Mouse (Mus musculus) MN1 (cell line): ENCODE measurements around the gene Lrrc66.
"Not testable (repeated sequence)": the region's sequence is repeated elsewhere in the genome, so short reads cannot be mapped to it uniquely, and the experiment has no call there.

Experiments
- DNase-seq: peaks from one replicate; pipeline ENCODE4 v3.0.0-alpha.2; 2016; ENCODE audit warnings: low spot score

The Lrrc66 gene

GRCm38 (mm10) chr5:73613296-73613695 lies 19.0 kb downstream of the Lrrc66 start:
- DNase-seq, result no peak

GRCm38 (mm10) chr5:73611071-73611470 lies 21.3 kb downstream of the Lrrc66 start:
- no peak for DNase-seq

DNA sequence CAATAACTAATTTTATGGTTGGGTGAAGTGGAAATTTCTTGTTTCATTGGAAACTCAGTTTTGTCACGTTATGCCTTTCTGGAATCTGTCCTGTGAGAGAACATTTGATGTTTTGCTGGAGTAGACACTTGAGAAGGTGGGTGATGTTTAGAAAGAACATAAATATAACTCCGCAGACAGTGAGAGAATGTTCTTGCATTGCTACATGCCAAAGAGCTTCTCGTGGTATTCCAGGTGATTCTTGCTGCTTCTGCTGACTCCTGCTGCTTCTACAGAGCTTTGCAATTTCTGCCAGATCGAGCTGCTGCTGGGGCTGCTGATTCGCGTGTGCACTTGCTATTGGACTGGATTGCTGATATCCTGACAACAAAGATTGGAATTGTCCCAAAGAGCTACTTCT lies 27.4 kb downstream of the Lrrc66 start:
- no peak for DNase-seq

DNA sequence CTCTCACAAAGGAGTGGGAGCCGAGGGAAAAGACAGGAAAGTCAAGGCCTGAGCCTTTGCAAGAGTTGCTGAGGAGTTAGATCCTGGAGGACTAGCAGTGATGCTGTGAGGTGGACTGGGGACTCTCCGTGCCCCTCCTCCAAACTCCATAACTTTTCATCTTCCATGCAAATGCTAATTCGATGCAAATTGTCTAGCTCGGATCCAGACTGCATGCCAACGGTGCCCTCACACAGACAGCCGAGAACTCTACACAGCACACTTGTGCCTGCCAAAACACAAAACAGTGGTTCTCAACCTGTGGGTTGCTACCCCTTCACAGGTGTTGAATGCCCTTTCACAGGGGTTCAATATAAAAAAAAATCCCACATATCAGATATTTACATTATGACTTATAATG lies 27.8 kb downstream of the Lrrc66 start:
- no peak for DNase-seq

- no peak for DNase-seq
Measured at GRCm38 (mm10) chr5:73602865-73603264, 29.5 kb downstream of the Lrrc66 start.

DNA sequence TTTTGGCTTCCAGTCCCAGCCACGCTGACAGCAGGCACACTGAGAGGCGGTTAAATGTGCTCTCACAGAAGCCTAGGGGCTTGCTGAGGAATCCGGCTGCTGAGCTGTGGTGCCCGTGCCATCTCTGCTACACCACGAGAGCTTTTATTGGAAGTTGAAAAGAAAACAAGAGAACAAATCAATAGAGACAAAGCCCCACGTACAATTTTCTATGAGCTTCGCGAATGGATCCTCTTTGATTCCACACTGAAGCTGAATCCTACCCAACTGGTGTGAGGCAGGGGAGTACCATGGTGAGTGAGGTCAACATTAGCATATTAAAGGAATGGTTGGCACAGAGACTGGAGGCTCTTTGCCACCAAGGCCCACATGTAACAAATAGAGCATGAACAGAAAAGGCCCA lies 31.0 kb downstream of the Lrrc66 start:
- no peak for DNase-seq

- DNase-seq, result no peak
Measured at GRCm38 (mm10) chr5:73599991-73600390, 32.3 kb downstream of the Lrrc66 start.

- no peak for DNase-seq
Measured at GRCm38 (mm10) chr5:73598943-73599695, 33.2 kb downstream of the Lrrc66 start.

DNA sequence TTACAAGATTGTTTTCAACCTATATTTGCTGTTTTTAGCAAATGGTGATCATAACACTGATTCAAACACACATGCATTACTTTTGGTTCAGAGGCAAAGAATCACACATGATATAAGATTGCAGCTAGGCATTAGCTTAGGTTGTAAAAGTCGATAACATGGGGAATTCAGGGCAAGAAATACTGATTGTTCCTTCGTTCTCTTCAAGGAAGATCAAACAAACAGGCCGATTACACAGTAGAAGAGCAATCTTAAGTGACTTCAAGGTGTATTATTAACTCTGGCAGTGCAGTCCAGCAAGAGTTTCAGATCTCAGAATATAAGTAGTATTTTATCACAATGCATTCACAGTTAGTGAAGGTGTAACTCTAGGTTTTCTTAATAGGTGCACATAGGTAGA lies 45.2 kb downstream of the Lrrc66 start:
- no peak for DNase-seq

GRCm38 (mm10) chr5:73586597-73586996 lies 45.7 kb downstream of the Lrrc66 start:
- no peak for DNase-seq

GRCm38 (mm10) chr5:73585212-73586115 lies 46.9 kb downstream of the Lrrc66 start:
- DNase-seq, result no peak

GRCm38 (mm10) chr5:73584011-73584410 lies 48.3 kb downstream of the Lrrc66 start:
- DNase-seq, result not testable (repeated sequence)

DNA sequence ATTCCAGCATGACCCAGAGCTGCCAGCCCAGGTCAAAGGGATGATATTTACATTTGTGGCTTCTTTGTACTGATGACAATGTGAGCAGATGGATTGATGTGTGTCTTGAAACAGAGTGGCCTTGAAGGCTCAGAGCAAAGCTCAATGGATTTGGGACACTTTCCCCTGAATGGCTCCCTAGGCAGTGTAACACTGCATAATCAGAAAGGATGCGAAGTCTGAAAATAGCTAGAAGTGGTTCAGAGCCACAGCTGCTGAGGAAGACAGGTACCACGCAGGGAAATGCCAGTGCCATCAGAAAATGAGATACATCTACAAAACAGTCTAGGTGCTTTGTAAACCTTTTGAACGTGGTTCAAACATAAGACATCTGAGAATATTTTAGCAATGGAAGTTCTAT lies 54.2 kb downstream of the Lrrc66 start:
- DNase-seq, result no peak

DNA sequence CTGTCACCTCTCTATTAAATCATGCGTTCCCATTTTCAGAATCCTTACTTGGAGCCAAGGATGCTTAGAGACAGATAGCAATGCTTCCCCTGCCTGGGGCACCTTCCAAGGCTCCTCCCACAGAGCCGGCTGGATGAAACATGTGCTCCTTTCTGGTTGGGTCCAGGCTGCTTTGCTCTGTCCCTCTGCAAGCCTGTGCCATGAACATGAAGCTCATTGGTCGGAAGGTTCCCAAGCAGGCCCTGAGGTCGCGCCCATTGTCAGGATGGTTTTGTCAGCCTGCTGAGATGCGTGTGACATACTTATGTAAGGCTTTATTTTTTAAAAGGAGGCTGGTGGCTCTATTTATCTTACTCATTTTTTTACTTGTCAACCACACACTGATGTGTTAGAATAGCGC lies 55.6 kb downstream of the Lrrc66 start:
- no peak for DNase-seq

- no peak for DNase-seq
Measured at GRCm38 (mm10) chr5:73574616-73575015, 57.7 kb downstream of the Lrrc66 start.

GRCm38 (mm10) chr5:73573789-73574188 lies 58.5 kb downstream of the Lrrc66 start:
- peak; percentile 7 for DNase-seq

DNA sequence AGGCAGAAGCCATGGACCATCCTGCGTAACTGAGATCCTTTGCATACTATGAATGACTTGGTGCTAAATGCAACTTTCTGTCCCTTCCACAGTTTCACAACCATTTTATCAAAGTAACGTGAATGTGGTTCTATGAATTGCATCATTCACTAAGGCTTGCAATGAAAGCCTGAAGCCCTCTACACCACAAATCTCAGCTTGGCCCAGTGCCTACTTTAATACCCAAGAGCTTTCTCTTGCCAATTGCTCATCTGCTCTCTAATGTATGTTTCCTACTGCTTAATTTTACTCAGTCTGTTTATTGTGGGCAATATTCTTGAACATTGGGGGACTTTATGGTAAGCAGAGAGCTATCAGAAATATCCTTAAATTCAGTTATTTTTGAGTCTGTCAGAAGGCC lies 59.5 kb downstream of the Lrrc66 start:
- DNase-seq, result peak; percentile 8

DNA sequence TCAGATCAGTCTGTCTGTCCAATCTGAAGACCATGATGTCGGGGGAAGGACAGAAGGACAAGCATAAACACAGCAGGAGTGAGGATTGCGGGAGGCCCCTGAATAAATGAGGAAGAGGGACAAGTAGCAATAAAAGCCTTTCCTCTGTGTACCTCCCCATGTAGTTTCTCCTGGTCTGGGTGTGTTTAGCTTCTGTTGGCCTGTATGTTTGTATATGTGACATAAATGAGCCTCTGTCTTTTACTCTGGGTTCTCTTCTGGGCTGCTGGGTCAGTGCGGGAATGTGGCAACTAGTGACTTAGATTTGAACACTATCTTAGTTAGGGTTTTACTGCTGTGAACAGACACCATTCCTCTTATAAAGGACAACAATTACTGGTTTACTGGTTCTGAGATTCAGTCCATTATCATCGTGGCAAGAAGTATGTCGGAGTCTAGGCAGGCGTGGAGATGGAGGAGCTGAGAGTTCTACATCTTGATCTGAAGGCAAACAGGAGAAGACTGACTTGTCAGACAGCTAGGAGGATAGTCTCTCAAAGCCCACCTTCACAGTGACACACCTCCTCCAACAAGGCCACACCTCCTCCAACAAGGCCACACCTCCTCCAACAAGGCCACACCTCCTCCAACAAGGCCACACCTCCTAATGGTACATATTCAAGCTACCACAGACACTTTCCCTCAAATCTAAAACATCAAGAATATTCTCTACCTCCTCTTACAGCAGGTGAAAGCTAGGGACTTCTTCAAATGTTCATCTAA lies 60.8 kb downstream of the Lrrc66 start:
- DNase-seq, result no peak

DNA sequence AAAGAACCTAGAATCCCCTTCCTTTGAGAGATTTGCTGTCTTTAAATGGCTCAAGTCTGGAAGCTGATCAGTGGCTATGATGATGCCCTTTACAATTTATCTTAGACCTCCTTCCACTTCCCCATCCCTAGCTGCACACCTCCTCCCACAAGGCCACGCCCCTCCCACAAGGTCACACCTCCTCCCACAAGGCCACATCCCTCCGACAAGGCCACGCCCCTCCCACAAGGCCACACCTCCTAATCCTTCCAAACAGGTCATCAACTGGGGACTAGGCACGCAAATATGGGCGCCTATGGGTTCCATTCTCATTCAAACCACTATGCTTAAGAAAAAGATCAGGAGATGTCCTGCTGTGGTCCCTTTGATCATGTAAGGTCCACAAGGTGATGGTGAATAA lies 63.1 kb downstream of the Lrrc66 start:
- no peak for DNase-seq

DNA sequence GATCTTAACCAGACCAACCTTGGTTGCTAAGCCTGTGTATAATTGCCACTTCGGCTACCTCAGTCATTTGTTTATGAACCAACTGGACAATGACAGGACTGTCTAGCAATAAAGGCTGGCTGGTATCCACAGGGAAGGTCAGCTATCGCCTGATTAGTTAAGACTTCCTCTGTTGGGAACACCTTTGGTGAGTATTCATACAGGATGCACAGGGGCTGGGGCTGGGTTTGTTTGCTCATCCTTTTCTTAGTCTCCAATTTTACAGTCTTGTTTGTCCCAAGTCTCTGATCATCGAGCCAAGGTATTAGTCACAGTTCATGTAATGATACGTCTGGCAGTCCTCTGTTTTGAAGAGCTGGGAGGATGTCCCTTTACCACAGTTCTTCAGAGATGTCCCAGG lies 65.4 kb downstream of the Lrrc66 start:
- DNase-seq, result no peak

DNA sequence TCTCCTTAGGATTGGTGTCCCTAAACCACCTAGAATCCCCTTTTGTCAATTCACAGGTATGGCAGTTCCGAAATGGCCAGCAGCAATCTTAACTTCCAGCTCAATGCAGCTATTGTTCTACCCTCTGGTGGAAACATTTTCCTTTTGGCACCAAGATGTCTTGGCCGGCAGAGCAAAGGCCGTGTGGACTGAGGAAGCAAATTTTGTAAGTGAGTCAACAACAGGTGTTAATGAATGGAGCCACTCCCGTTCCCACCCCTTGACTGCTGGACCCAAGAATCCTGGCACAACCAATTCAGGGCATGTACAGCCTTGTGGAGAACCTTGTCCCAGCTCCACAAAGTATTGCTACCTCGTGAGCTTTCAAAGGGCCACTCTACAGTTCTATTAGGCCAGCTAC lies 66.2 kb downstream of the Lrrc66 start:
- no peak for DNase-seq

DNA sequence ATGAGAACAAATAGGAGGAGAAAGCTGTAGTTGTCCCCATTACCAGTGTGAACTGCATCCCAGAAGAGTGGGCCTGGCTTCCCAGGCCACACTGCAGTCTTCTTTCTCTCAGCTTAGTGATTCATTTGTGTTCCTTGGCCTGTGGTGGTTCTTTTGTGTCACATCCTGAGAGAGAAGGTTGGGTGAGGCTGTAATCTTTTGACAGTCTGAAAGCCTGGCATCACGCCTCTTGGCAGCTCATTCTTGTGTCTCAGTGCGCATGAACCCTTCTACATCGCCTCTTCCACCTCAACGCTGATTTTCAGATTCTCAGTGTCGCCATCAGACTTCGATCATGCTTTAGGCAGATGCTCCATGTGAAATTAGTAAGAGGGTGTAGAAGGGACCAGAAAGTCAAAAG lies 68.3 kb downstream of the Lrrc66 start:
- DNase-seq, result no peak

GRCm38 (mm10) chr5:73558756-73559155 lies 73.6 kb downstream of the Lrrc66 start:
- no peak for DNase-seq
